Mouse (Mus musculus): ENCODE data around the gene Gm5416. TPM values are rescaled to one million over a fixed set of nuclear protein-coding genes. Genes with fewer than 3 reads are reported as not detected.
"Not testable (repeated sequence)": the region's sequence is repeated elsewhere in the genome, so short reads cannot be mapped to it uniquely, and the experiment has no call there.

Gene Gm5416
- not detected for polyA plus RNA-seq (2012; fragmentation: generic; extraction: Trizol)

DNA sequence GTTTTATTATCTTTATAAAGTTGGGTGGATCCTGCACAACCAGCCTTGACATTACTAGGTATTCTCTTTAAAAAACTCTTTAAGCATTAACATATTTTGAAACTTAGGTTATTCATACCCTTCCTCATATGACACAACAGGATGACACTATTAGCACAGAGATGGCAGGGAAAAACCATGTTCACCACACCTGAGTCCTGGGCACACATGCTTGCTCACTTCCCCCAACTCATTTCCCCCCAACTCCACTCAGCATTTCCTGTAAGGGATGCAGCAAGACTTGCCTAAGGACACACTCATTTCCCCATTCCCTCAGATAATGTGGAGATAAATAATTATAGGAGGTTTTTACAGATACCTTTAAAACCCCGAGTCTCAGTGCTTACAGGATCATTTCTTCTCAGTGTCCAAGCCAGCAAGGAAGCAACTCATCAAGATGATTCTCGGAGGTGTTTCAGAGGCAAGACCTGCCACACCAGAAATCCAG, at the start of gene Gm5416:
Gene Gm5416, plus strand, starts transcription at position 437 of the 487 bp plus-strand sequence.
- no peaks in the 10 kb centered on the region for H3K36me3 ChIP-seq (ENCODE audit: control insufficient read depth, insufficient read depth)

DNA sequence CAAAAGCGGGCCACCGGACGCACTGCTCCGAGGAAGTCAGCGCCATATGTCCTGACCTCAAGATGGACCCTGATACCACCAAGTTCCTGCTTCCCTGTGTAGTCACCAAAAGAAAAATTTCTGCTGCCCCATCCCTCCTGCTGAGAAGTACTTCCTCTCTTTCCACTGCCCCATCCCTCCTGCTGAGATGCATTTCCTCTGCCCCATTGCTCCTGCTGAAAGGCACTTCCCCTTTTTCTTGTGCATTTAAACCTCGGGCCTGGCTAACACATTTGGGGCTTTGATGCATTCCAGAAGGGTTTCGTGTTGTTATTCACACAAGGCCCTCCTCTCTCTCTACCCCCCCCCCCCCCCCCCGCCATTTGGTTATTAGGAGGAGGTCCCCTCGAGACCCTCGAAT, 42.4 kb upstream of the Gm5416 start:
- H3K36me3 ChIP-seq (ENCODE audit: control insufficient read depth, insufficient read depth); H3ac ChIP-seq (ENCODE audit: control insufficient read depth, insufficient read length): not testable (repeated sequence)

More for the DNA sequence above, at the start of gene Gm5416:
- TF ChIP-seq MYOD1 (IDR thresholded peaks at IDR 0.05; ENCODE audit: control insufficient read depth in 1 of 3, insufficient read length in 2 of 3, low read depth in 2 of 3) (no peak), CEBPB (IDR thresholded peaks at IDR 0.05; ENCODE audit: insufficient read depth, poor library complexity, severe bottlenecking) (no peak), POLR2A (IDR thresholded peaks at IDR 0.05; ENCODE audit: insufficient read length, low read depth) (no peak), TCF12 (IDR thresholded peaks at IDR 0.05; ENCODE audit: insufficient read depth, poor library complexity, severe bottlenecking) (no peak), MAX (IDR thresholded peaks at IDR 0.05; ENCODE audit: low read depth) (no peak), MYOG (IDR thresholded peaks at IDR 0.05; ENCODE audit: control insufficient read depth in 1 of 3, insufficient read depth in 1 of 3, insufficient read length in 2 of 3, low read depth in 2 of 3) (no peak), USF1 (IDR thresholded peaks at IDR 0.05; ENCODE audit: low read depth) (no peak), E2F4 (IDR thresholded peaks at IDR 0.05; ENCODE audit: insufficient read depth) (no peak), POLR2AphosphoS2 (IDR thresholded peaks at IDR 0.05; ENCODE audit: insufficient read length, low read depth) (no peak), REST (IDR thresholded peaks at IDR 0.05; ENCODE audit: insufficient read depth, insufficient read length) (no peak), SRF (IDR thresholded peaks at IDR 0.05; ENCODE audit: control insufficient read depth, insufficient read length, low read depth) (no peak), TCF3 (IDR thresholded peaks at IDR 0.05; ENCODE audit: insufficient read length, low read depth) (no peak)
- Histone ChIP-seq H3ac (ENCODE audit: control insufficient read depth, insufficient read length) (no peak within 1 kb of the TSS), H3K79me2 (ENCODE audit: control insufficient read depth, insufficient read depth) (no peaks in the 10 kb centered on the region), H3K4me3 (no peak within 1 kb of the TSS), H3K4me2 (ENCODE audit: low read depth) (no peak within 1 kb of the TSS), H3K27me3 (ENCODE audit: control insufficient read depth, insufficient read depth, insufficient read length) (no peaks in the 10 kb centered on the region)

DNA sequence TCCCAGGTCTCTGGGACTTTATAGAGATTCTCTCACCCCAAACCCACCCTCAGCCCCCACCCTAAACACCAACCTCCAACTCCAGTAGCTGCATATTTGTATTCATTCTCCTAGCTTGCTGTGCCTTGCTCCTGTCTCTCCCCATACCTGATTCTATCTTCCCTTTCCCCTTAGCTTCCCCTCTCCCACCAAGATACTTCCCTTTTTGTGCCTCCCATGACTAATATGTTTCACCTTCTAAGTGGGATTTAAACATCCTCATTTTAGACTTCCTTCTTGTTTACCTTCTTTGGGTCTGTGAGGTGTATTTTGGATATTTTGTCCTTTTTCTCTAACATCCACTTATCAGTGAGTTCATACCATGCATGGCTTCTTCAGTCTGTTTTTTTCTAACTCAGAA, 34.1 kb upstream of the Gm5416 start:
- Histone ChIP-seq H3ac (ENCODE audit: control insufficient read depth, insufficient read length) (no peak overlapping the region), H3K36me3 (ENCODE audit: control insufficient read depth, insufficient read depth) (no peaks in the 10 kb centered on the region), H3K79me2 (ENCODE audit: control insufficient read depth, insufficient read depth) (no peaks in the 10 kb centered on the region), H3K4me3 (no peak overlapping the region), H3K27me3 (ENCODE audit: control insufficient read depth, insufficient read depth, insufficient read length) (no peaks in the 10 kb centered on the region), H3K4me2 (ENCODE audit: low read depth) (no peak overlapping the region)
- TF ChIP-seq E2F4 (IDR thresholded peaks at IDR 0.05; ENCODE audit: insufficient read depth) (no peak), TCF12 (IDR thresholded peaks at IDR 0.05; ENCODE audit: insufficient read depth, poor library complexity, severe bottlenecking) (no peak)

More for the DNA sequence above, 42.4 kb upstream of the Gm5416 start:
- not testable (repeated sequence) for H3K4me2 ChIP-seq (ENCODE audit: low read depth); H3K79me2 ChIP-seq (ENCODE audit: control insufficient read depth, insufficient read depth); H3K4me3 ChIP-seq; H3K27me3 ChIP-seq (ENCODE audit: control insufficient read depth, insufficient read depth, insufficient read length)

GRCm38 (mm10) chr16:36179910-36180309, 30.3 kb upstream of the Gm5416 start:
- H3K4me3 ChIP-seq = no peak overlapping the region
- no peaks in the 10 kb centered on the region for H3K27me3 ChIP-seq (ENCODE audit: control insufficient read depth, insufficient read depth, insufficient read length)
- no peaks in the 10 kb centered on the region for H3K79me2 ChIP-seq (ENCODE audit: control insufficient read depth, insufficient read depth)
- TF ChIP-seq MYOG (IDR thresholded peaks at IDR 0.05; ENCODE audit: control insufficient read depth in 1 of 3, insufficient read depth in 1 of 3, insufficient read length in 2 of 3, low read depth in 2 of 3) (no peak), USF1 (IDR thresholded peaks at IDR 0.05; ENCODE audit: low read depth) (no peak), POLR2AphosphoS2 (IDR thresholded peaks at IDR 0.05; ENCODE audit: insufficient read length, low read depth) (no peak), REST (IDR thresholded peaks at IDR 0.05; ENCODE audit: insufficient read depth, insufficient read length) (no peak)
- H3ac ChIP-seq (ENCODE audit: control insufficient read depth, insufficient read length) = no peak overlapping the region
- no peaks in the 10 kb centered on the region for H3K36me3 ChIP-seq (ENCODE audit: control insufficient read depth, insufficient read depth)
- no peak overlapping the region for H3K4me2 ChIP-seq (ENCODE audit: low read depth)

DNA sequence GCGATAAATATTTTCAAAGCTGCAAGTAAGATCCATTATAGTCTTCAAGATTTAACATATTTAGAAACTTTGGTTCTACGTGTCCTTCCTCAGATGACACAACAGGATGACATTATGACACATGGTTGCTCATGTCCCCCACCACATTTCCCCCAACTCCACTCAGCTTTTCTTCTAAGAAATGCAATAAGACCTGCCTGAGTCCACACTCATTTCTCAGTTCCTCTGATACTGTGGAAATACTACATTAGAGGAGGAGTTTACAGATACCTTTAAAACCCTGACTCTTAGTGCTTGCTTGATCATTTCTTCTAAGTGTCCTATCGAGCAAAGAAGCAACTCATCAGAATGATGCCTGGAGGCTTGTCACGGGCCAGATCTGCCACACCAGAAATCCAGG, 26.3 kb upstream of the Gm5416 start, which contains the start of gene Gm5483:
Gene Gm5483, plus strand, starts transcription at position 301 of the 400 bp plus-strand sequence.
- H3ac ChIP-seq (ENCODE audit: control insufficient read depth, insufficient read length); H3K4me3 ChIP-seq; H3K36me3 ChIP-seq (ENCODE audit: control insufficient read depth, insufficient read depth); H3K4me2 ChIP-seq (ENCODE audit: low read depth); H3K27me3 ChIP-seq (ENCODE audit: control insufficient read depth, insufficient read depth, insufficient read length); H3K79me2 ChIP-seq (ENCODE audit: control insufficient read depth, insufficient read depth): not testable (repeated sequence)

DNA sequence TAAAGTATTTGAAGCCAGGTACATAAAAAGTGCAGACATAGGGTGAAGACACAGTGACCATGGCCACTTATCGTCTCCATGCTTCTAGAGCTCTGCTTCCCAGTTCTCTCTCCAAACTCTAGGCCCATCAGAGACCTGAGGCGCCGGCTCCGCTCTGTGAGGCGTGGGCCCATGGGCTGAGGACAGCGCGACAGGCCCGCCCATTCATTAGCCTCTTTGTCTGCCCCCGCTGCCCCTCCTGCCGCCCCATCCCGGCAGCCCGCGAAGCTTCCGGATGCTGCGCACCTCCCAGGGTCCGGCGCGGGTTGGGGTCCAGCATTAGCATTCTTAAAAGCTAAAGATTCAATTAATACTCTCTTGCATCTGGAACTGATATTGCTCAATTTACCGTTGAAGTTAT, 11.0 kb upstream of the Gm5416 start:
- TF ChIP-seq MYOD1 (IDR thresholded peaks at IDR 0.05; ENCODE audit: control insufficient read depth in 1 of 3, insufficient read length in 2 of 3, low read depth in 2 of 3) = no peak
- TF ChIP-seq MAX (IDR thresholded peaks at IDR 0.05; ENCODE audit: low read depth) = no peak
- no peak for TF ChIP-seq POLR2A (IDR thresholded peaks at IDR 0.05; ENCODE audit: insufficient read length, low read depth)
- TF ChIP-seq SRF (IDR thresholded peaks at IDR 0.05; ENCODE audit: control insufficient read depth, insufficient read length, low read depth) = no peak
- H3K27me3 ChIP-seq (ENCODE audit: control insufficient read depth, insufficient read depth, insufficient read length) = no peaks in the 10 kb centered on the region
- no peaks in the 10 kb centered on the region for H3K79me2 ChIP-seq (ENCODE audit: control insufficient read depth, insufficient read depth)
- no peak overlapping the region for H3K4me2 ChIP-seq (ENCODE audit: low read depth)
- no peak overlapping the region for H3ac ChIP-seq (ENCODE audit: control insufficient read depth, insufficient read length)
- H3K36me3 ChIP-seq (ENCODE audit: control insufficient read depth, insufficient read depth) = no peaks in the 10 kb centered on the region
- no peak overlapping the region for H3K4me3 ChIP-seq
